Mouse (Mus musculus) stomach, embryonic 16.5 days (tissue): ENCODE measurements around the gene Stox1. TPM values are rescaled to one million over a fixed set of nuclear protein-coding genes. Genes with fewer than 3 reads are reported as not detected.

Experiments used
- ATAC-seq: fragments of 200-750 bp; cut with Nextera tagmentation; 2 replicates; pipeline ENCODE4 v1.8.0; 2017; ENCODE audit warnings: moderate number of reproducible peaks, moderate TSS enrichment; ENCODE audit not compliant: insufficient read depth, low FRiP score
- H3K27ac ChIP-seq: fragments of 300-500 bp; sonication (generic); 2 replicates; pipeline ENCODE4 v1.5.1; 2014; ENCODE audit warnings: low read length
- H3K27me3 ChIP-seq: fragments of 300-500 bp; sonication (generic); 2 replicates; pipeline ENCODE4 v1.6.1; 2014; ENCODE audit warnings: low read length, control low read depth, mixed read lengths; ENCODE audit not compliant: control insufficient read depth, insufficient read depth
- H3K36me3 ChIP-seq: fragments of 300-500 bp; sonication (generic); 2 replicates; pipeline ENCODE4 v1.6.1; 2014; ENCODE audit warnings: low read length; ENCODE audit not compliant: control insufficient read depth, insufficient read depth
- H3K4me1 ChIP-seq: fragments of 300-500 bp; sonication (generic); 2 replicates; pipeline ENCODE4 v1.6.1; 2014; ENCODE audit warnings: low read length, control low read depth, mixed read lengths; ENCODE audit not compliant: control insufficient read depth, insufficient read depth
- H3K4me2 ChIP-seq: fragments of 300-500 bp; sonication (generic); 2 replicates; pipeline ENCODE4 v1.6.1; 2014; ENCODE audit warnings: low read depth, low read length, mixed read lengths
- H3K4me3 ChIP-seq: fragments of 300-500 bp; sonication (generic); replicated peaks from 2 replicates; pipeline ENCODE4 v1.5.1; 2014; ENCODE audit warnings: mild to moderate bottlenecking, low read length
- H3K9ac ChIP-seq: fragments of 300-500 bp; sonication (generic); 2 replicates; pipeline ENCODE4 v1.6.1; 2014; ENCODE audit warnings: low read length
- H3K9me3 ChIP-seq: fragments of 300-500 bp; sonication (generic); replicated peaks from 2 replicates; pipeline ENCODE4 v1.6.1; 2016; ENCODE audit warnings: low read length, control low read depth; ENCODE audit not compliant: control insufficient read depth
- WGBS: fragments of 180-500 bp; shearing (Covaris S2); extraction: QIAGEN DNeasy Blood & Tissue Kit; methylation state at CpG from one replicate; pipeline ENCODE4 v1.1.7; 2014; 5-methylcytosine and 5-hydroxymethylcytosine counted together
- polyA plus RNA-seq: library from polyadenylated mRNA; unstranded; fragments of >200 nt; fragmentation: Nextera tagmentation; extraction: Ambion mirVana; gene quantifications from 2 replicates; pipeline ENCODE4 v1.2.1, GENCODE M21; 2015

The Stox1 gene
- polyA plus RNA-seq, 1 experiment from 2014 or later: 0.84 TPM

DNA sequence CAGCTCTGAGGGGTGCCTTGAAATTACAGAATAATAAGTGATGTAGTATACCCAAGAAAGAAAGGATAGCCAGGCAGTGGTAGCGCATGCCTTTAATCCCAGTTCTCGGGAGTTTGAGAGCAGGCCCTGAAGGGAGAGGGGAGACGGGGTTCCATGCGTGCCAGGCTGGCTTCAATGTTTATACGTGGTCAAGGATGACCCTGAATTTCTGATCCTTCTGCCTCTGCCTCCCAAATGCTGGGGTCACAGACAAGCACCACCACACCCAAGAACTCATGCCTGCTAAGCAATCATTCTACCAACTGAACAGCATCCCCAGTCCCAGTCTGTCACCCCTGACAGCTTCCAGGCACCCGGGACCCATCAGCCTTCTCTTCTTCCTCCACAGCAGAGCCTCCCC is 49.7 kb downstream of the Stox1 start:
- Histone ChIP-seq H3K9ac (no peak overlapping the region), H3K4me2 (no peak overlapping the region), H3K27ac (no peak overlapping the region), H3K36me3 (no peaks in the 10 kb centered on the region), H3K27me3 (no peaks in the 10 kb centered on the region), H3K9me3 (peaks cover 7% of the 10 kb centered on the region; the same call in 1 of the 2 replicates), H3K4me3 (no peak overlapping the region), H3K4me1 (no peaks in the 10 kb centered on the region)
- ATAC-seq: no peak
- 75% methylated on average over 6 of the region's 6 CpGs for WGBS

DNA sequence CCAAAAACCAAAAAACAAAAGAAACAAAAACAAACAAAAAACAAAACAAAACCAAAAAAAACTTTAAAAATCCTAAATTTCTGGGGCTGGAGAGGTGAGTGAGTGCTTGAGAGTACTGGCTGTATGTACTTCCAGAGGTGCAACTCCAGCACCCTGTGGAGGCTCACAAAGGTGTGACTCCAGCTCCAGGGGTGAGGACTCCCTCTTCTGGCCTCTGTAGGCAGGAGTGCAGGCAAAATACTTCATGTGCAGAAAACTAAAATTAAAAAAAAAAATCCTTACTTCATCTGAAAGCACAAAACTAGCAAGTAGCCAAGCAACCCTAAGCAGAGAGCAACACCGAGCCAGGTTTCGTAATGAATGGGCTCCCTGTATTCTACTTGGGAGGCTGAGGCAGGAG is 53.6 kb downstream of the Stox1 start:
- Histone ChIP-seq H3K27ac (no peak overlapping the region), H3K4me1 (no peaks in the 10 kb centered on the region), H3K4me3 (no peak overlapping the region), H3K4me2 (no peak overlapping the region), H3K9ac (no peak overlapping the region), H3K27me3 (no peaks in the 10 kb centered on the region), H3K36me3 (no peaks in the 10 kb centered on the region), H3K9me3 (no peaks in the 10 kb centered on the region)
- no peak for ATAC-seq
- 100% methylated on average over 2 of the region's 2 CpGs for WGBS

DNA sequence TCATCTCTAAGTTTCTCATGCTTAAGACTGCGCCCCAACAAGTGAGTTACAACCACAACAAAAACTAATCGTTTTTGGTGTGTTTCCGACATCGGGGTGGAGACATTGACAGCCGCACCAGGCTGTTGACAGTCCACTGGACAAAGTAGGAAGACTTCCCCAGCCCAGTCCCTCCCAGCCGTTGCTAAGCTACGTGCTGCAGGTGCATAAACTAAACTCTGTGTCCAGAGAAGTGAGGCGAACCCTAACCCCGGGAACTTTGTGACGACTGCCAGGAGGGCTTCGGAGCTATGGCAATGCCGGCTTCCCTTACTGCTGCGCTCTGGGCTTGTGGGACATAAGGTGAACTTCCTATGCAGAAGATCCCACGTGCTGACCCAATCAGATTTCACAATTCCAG is 56.7 kb downstream of the Stox1 start:
- no peak for ATAC-seq
- Histone ChIP-seq H3K4me3 (no peak overlapping the region), H3K9ac (no peak overlapping the region), H3K4me1 (no peaks in the 10 kb centered on the region), H3K36me3 (no peaks in the 10 kb centered on the region), H3K27me3 (no peaks in the 10 kb centered on the region), H3K4me2 (no peak overlapping the region), H3K27ac (no peak overlapping the region), H3K9me3 (no peaks in the 10 kb centered on the region)
- 58% methylated on average over 14 of the region's 14 CpGs for WGBS

DNA sequence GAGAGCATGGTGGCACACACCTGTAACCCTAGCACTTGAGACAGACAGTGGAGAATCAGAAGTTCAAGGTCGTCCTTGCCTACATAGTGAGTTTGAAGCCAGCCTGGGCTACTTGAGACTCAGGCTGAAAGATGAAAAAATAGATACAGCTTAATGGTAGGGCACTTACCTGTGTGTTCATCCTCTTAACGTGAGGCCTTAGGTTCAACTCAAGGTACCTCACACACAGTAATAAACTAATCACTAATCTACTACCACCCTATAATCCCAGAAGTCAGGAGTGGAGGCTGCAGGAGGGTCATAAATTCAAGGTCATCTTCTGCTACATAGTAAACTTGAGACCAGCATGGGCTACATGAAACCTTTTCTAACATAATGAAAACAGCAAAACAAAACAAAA is 57.5 kb downstream of the Stox1 start:
- no peak overlapping the region for H3K4me2 ChIP-seq
- H3K9me3 ChIP-seq: no peaks in the 10 kb centered on the region
- H3K4me3 ChIP-seq: no peak overlapping the region
- H3K4me1 ChIP-seq: no peaks in the 10 kb centered on the region
- no peak for ATAC-seq
- no peaks in the 10 kb centered on the region for H3K27me3 ChIP-seq
- WGBS: 77% methylated on average over 2 of the region's 2 CpGs
- H3K27ac ChIP-seq: no peak overlapping the region
- H3K9ac ChIP-seq: no peak overlapping the region
- H3K36me3 ChIP-seq: no peaks in the 10 kb centered on the region

DNA sequence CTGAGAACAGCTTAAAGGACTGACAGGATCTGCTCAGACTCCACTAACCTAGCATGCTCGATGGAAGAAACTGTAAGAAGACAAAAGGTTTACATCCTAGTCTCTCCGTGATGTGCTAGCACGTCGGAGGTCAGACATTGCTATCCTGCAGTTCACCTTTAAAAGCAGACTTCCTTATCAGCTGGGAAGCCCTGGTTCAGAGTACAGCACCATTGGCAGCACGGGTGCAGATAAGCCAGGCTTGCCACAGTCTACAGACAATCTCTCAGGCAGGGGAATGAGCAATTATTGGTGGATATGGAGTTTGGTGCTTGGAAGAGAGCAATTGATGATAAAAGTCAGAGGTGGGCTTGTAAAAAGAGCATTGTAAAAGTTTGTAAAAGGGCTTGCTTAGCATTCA is 57.9 kb downstream of the Stox1 start:
- no peak overlapping the region for H3K4me3 ChIP-seq
- H3K4me1 ChIP-seq: no peaks in the 10 kb centered on the region
- H3K9me3 ChIP-seq: no peaks in the 10 kb centered on the region
- no peak for ATAC-seq
- H3K9ac ChIP-seq: no peak overlapping the region
- no peak overlapping the region for H3K4me2 ChIP-seq
- H3K36me3 ChIP-seq: no peaks in the 10 kb centered on the region
- no peak overlapping the region for H3K27ac ChIP-seq
- 57% methylated on average over 5 of the region's 5 CpGs for WGBS
- H3K27me3 ChIP-seq: no peaks in the 10 kb centered on the region

DNA sequence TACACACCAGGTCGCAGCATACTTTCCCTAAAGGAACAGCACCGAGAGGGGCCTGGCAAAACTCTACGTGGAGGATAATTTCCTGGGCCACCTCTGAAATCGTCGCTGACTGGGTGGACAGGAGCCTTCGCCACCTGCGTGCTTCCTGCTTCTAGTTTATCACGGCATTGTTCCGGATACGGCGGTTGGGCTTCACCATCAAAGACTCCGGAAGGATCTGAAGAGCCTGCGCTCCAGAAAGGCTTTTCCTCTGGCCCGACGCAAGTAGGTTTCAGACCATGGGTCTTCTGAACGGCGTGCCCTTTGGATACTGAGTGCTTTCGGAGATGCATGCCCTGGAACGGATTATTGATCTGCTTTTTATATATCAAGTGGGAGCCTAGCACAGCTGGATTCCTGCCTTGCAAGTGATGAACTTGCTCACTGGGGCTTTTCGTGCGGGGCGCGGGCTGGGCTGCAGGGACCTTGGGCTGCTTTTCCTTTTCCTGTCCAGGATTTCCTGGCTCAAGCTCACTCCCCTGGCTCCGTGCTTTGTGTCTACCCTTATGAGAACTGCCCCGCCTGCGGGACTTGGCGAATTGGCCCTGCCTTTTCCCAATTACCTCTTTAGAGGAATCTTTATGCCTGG is 60.9 kb downstream of the Stox1 start:
- Histone ChIP-seq H3K9ac (no peak overlapping the region), H3K4me2 (peak overlapping the region; percentile 40), H3K9me3 (no peaks in the 10 kb centered on the region), H3K36me3 (no peaks in the 10 kb centered on the region), H3K27me3 (no peaks in the 10 kb centered on the region), H3K4me1 (no peaks in the 10 kb centered on the region), H3K27ac (peak overlapping the region; percentile 38), H3K4me3 (peak overlapping the region; percentile 27)
- ATAC-seq: no peak
- 49% methylated on average over 27 of the region's 27 CpGs for WGBS

DNA sequence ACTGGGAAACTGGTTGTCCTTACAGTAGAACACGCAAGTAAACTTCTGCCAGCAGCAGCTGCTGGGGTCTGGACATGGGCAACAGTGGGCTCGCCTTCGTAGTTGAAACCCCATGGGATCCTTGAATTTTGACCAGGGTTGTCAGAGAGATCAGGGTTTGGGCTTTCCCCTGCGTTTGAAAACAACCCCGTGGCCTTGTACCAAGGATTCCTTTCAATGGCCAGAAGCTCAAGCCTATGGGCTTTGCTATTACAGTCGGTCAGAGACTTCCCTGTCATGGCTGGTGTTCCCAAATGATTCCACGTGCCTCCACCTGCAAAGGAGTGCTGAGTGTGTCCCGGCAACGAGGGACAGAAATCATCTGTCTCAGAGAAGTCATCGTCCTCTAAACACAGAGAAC is 61.8 kb downstream of the Stox1 start:
- no peak for ATAC-seq
- no peaks in the 10 kb centered on the region for H3K27me3 ChIP-seq
- H3K9me3 ChIP-seq: no peaks in the 10 kb centered on the region
- no peaks in the 10 kb centered on the region for H3K36me3 ChIP-seq
- H3K27ac ChIP-seq: peak overlapping the region; percentile 26; the same call in 1 of the 2 replicates
- H3K4me3 ChIP-seq: no peak overlapping the region
- WGBS: 78% methylated on average over 10 of the region's 10 CpGs
- no peaks in the 10 kb centered on the region for H3K4me1 ChIP-seq
- H3K4me2 ChIP-seq: no peak overlapping the region
- H3K9ac ChIP-seq: no peak overlapping the region

DNA sequence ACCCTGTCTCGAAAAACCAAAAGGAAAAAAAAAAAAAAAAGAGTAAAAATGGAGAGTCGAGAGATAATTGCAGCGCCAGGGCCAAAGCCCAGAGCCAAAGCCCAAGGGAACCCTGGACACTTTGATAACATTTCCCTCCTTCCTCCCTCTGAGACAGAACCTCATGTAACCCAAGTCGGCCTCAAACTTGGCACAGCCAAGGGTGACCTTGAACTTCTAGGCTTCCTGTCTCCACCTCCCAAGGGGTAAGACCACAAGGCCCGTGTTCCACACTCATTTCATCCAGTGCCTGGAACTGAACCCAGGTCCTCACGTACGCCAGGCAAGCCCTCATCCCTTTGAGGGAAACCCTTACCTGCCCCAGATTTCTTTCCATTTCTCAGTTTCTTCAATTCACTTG is 69.2 kb downstream of the Stox1 start:
- Histone ChIP-seq H3K4me3 (no peak overlapping the region), H3K9ac (no peak overlapping the region), H3K27ac (no peak overlapping the region), H3K4me1 (no peaks in the 10 kb centered on the region), H3K36me3 (no peaks in the 10 kb centered on the region), H3K27me3 (no peaks in the 10 kb centered on the region), H3K4me2 (no peak overlapping the region), H3K9me3 (no peaks in the 10 kb centered on the region)
- WGBS: 78% methylated on average over 7 of the region's 7 CpGs
- ATAC-seq: no peak

DNA sequence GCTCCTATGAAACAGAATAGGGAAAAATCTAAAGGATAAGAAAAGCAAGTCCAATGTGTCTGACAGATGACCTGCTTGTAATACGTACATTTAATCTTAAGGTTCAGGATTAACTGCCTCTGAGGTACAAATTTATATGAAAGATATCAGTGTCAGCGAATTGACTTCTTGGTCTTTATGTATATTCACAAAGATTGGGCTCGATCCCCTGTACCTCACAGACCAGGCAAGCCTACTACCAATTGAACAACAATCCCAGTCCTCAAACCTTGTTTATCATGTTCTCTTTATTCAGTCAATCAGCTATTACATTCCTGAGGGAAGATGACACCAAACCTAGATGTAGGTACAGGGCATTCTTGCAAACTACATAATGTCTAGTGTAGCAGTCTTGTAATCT is 74.0 kb downstream of the Stox1 start:
- ATAC-seq: no peak
- no peaks in the 10 kb centered on the region for H3K36me3 ChIP-seq
- H3K4me1 ChIP-seq: peaks cover 9% of the 10 kb centered on the region
- H3K4me3 ChIP-seq: peak overlapping the region; percentile 82
- WGBS: 22% methylated on average over 3 of the region's 3 CpGs
- H3K27me3 ChIP-seq: no peaks in the 10 kb centered on the region
- peak overlapping the region; percentile 80 for H3K4me2 ChIP-seq
- H3K9me3 ChIP-seq: no peaks in the 10 kb centered on the region
- peak overlapping the region; percentile 78 for H3K27ac ChIP-seq
- H3K9ac ChIP-seq: peak overlapping the region; percentile 72
